Mouse (Mus musculus) granulocyte monocyte progenitor cell, adult 5-6 weeks (primary cell): ENCODE results near the gene Spag17. TPM values are rescaled to one million over a fixed set of nuclear protein-coding genes. Genes with fewer than 3 reads are reported as not detected.
A peak's percentile ranks its signal among the peaks of the same experiment; 100 is the strongest.

ENCODE experiments used
- ATAC-seq: replicated peaks from 2 replicates; pipeline ENCODE4 v1.8.0; 2016; ENCODE audit warnings: mild to moderate bottlenecking, moderate TSS enrichment, inconsistent platforms; ENCODE audit not compliant: poor library complexity, severe bottlenecking
- total RNA-seq, 2 experiments: library from RNA; stranded (forward) in 1 of 2; stranded (reverse) in 1 of 2; fragments of 200-712, 200-1000 nt in 1 of 2; fragments of >200 nt in 1 of 2; fragmentation: Nextera tagmentation in 1 of 2; gene quantifications; 2 replicates each; pipeline ENCODE4 v1.2.3; 2014 to 2017

Gene Spag17
- total RNA-seq, 2 experiments from 2014 or later = not detected

- ATAC-seq = no peak
Measured at GRCm38 (mm10) chr3:99959805-99960485, 74.7 kb downstream of the Spag17 start.

- no peak for ATAC-seq
Measured at GRCm38 (mm10) chr3:99964345-99964744, 79.1 kb downstream of the Spag17 start.

GRCm38 (mm10) chr3:99965863-99966262 lies 80.7 kb downstream of the Spag17 start:
- ATAC-seq = no peak

- no peak for ATAC-seq
Measured at GRCm38 (mm10) chr3:99966285-99966684, 81.1 kb downstream of the Spag17 start.

- no peak for ATAC-seq
Measured at GRCm38 (mm10) chr3:99970766-99971165, 85.6 kb downstream of the Spag17 start.

GRCm38 (mm10) chr3:99981046-99981445 lies 95.8 kb downstream of the Spag17 start:
- ATAC-seq = no peak

- no peak for ATAC-seq
Measured at GRCm38 (mm10) chr3:100004676-100005075, 119.5 kb downstream of the Spag17 start.

GRCm38 (mm10) chr3:100009807-100010206 lies 124.6 kb downstream of the Spag17 start:
- no peak for ATAC-seq

GRCm38 (mm10) chr3:100014110-100014509 lies 128.9 kb downstream of the Spag17 start:
- no peak for ATAC-seq

GRCm38 (mm10) chr3:100031291-100031690 lies 146.1 kb downstream of the Spag17 start:
- no peak for ATAC-seq

- no peak for ATAC-seq
Measured at GRCm38 (mm10) chr3:100032969-100033368, 147.8 kb downstream of the Spag17 start.

GRCm38 (mm10) chr3:100034366-100034956 lies 149.3 kb downstream of the Spag17 start:
- no peak for ATAC-seq

- no peak for ATAC-seq
Measured at GRCm38 (mm10) chr3:100035097-100035496, 149.9 kb downstream of the Spag17 start.

- ATAC-seq = no peak
Measured at GRCm38 (mm10) chr3:100036846-100037245, 151.6 kb downstream of the Spag17 start.

- no peak for ATAC-seq
Measured at GRCm38 (mm10) chr3:100074406-100074805, 189.2 kb downstream of the Spag17 start.

GRCm38 (mm10) chr3:100102386-100103092 lies 217.3 kb downstream of the Spag17 start:
- no peak for ATAC-seq

- ATAC-seq = no peak
Measured at GRCm38 (mm10) chr3:100106736-100107135, 221.5 kb downstream of the Spag17 start.

GRCm38 (mm10) chr3:100118681-100119080 lies 233.5 kb downstream of the Spag17 start:
- no peak for ATAC-seq

- ATAC-seq = no peak
Measured at GRCm38 (mm10) chr3:100121961-100122360, 236.8 kb downstream of the Spag17 start.

- no peak for ATAC-seq
Measured at GRCm38 (mm10) chr3:100122445-100122844, 237.2 kb downstream of the Spag17 start.

- peak; percentile 31 for ATAC-seq
Measured at GRCm38 (mm10) chr3:100160682-100161445, 275.7 kb downstream of the Spag17 start.
